Mouse (Mus musculus) ZHBTc4 (cell line): ENCODE measurements at regions not wholly inside any gene's neighbourhood (a gene's known extent, or its start where the extent isn't known, plus 50 kb on each side); places are given as distances from the start of the nearest gene placed in this dataset.

Experiments used
- DNase-seq: peaks from one replicate; pipeline ENCODE4 v3.0.0-alpha.2; 2011; ENCODE audit warnings: low read depth, low spot score

- DNase-seq = no peak
Observed at GRCm38 (mm10) chr3:38047445-38047844, 323.2 kb upstream of the Gm5148 start.

DNA sequence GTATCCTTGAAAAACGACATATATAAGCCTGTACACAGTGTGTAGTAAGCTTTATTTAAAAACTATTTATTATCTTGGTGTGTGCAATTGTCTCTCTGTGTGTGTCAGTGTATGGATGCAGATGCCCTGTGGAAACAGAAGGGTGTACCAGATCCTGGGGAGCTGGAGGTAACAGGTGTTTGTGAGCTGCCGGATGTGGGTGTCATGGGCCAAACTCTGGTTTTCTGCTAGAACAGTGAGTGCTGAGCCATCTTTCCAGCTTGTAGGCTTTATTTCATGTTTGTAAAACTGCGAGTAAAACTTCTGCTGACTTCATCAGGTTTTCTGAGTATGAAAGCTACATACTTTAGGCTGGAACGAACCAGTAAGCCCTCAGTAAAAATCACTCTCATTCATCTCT lies 322.3 kb upstream of the Gm5148 start:
- no peak for DNase-seq

DNA sequence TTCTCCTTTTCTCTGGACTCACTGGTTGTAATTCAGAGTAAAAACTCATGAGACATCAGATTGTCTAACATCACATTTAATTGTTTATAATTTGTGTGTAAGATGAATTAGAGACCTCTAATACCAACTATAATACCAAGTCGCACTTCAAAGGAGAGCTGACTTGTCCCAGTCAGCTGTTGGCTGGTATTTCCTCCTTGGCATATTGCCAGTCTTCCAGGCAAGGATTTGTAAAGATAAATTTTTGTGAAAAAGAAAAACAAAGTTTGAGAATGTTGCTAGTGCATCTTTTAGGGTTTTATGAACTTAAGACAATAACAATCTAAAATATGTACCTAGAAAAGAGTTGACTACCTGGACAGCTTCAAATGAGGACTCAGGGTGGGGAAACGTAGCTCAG lies 321.7 kb upstream of the Gm5148 start:
- no peak for DNase-seq

DNA sequence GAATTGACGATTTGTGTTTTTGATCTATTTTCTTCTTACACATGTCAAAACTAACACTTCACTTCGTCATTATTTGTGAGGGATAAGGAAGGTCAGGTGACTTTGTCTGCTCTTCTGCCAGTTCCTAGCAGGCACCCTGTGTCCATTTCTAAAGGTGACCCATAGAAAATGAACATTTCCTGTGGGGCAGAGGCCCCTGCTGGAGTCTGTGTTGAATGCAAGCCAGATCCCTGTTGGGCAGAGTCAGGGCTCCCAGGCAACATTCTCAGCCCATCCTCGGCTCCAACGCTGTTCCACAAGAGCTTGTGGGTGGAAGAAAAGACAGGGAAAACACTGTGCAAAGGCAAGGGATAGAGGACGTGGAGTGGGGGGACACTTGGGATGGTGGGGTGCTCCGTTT lies 321.2 kb upstream of the Gm5148 start:
- no peak for DNase-seq

GRCm38 (mm10) chr3:38044338-38044737 lies 320.0 kb upstream of the Gm5148 start:
- no peak for DNase-seq

- DNase-seq = peak; percentile 19
Observed at GRCm38 (mm10) chr3:38042614-38043013, 318.3 kb upstream of the Gm5148 start.

DNA sequence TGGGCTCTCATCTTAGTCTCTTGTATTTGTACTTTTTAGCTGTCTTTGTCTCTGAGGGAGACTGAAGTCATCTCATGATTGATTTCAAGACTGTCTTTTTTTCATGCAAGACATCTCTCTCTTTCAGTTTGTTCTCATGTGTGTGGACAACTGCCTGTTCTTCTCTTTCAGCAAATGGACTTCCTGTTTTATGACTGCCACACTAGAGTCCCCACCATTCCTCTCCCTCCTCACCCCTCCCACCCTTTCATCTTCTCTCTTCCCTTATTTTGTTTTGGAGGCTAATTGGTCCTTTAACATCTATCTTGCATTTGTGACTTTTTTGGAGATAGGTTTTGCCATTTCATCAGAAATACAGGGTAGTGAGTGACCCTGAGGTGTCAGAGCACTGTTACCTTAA lies 311.8 kb upstream of the Gm5148 start:
- no peak for DNase-seq

DNA sequence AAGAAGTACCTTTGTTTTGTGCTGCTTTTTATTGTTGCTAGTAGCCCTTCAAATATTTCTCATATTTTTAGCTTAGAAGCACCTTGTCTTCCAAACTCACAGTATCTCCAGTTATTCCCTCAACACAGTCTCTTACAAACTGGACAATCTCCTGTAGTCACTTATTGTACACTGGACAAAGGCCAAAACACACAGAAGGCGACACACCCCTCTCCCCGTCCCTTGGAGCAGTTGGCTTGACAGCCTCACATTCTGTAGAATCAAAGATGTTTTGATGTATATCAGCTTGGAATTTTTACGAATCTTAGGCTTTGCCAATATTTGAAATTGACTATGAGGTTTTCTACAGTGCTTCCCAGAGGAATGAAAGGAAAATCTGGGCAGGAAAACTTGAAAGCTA lies 309.8 kb upstream of the Gm5148 start:
- DNase-seq = no peak

GRCm38 (mm10) chr3:38014768-38015167 lies 290.5 kb upstream of the Gm5148 start:
- DNase-seq = no peak

DNA sequence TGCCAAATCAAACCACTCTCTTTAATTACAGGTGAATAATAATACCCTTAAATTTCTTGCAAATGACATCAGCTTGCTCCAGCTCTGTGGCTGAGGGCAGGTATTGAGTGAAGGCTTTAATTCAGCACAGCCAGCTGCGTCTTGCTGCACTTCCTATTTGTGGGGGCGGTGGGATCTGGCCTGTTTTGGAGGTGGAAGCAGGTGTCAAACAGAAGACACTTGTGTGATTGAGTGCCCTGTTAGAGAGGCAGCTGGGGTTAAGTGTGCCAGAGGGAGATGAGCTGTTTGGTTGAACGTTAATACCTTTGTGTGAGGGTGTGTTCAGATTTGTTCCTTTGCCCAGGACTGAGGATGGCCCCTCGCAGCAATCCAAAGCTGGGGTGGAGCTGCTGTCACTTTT lies 284.9 kb upstream of the Gm5148 start:
- DNase-seq = no peak

- DNase-seq = no peak
Observed at GRCm38 (mm10) chr3:38008321-38008720, 284.0 kb upstream of the Gm5148 start.

GRCm38 (mm10) chr3:38007626-38008025 lies 283.3 kb upstream of the Gm5148 start:
- DNase-seq = no peak

DNA sequence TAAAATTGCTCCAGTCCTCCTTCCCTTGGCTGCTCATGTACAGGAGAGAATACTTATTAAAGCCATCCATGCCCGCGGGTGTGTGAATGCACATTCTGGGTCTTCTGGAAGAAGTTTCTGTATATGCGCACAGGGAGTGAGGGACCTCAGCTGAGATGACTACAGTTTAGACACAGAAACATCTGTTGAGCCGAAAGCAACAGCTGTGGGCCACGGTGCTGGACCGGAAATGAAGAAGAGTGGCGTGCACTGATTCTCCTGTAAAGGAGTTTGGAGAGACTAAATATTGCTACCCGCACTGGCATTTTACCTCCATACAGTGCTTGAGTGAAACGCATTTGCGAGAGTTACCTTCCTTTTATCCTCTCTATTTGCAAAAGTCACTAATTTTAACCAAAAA lies 278.0 kb upstream of the Gm5148 start:
- no peak for DNase-seq

GRCm38 (mm10) chr3:37999779-38000178 lies 275.5 kb upstream of the Gm5148 start:
- DNase-seq = no peak

GRCm38 (mm10) chr3:37997998-37998397 lies 273.7 kb upstream of the Gm5148 start:
- DNase-seq = no peak

DNA sequence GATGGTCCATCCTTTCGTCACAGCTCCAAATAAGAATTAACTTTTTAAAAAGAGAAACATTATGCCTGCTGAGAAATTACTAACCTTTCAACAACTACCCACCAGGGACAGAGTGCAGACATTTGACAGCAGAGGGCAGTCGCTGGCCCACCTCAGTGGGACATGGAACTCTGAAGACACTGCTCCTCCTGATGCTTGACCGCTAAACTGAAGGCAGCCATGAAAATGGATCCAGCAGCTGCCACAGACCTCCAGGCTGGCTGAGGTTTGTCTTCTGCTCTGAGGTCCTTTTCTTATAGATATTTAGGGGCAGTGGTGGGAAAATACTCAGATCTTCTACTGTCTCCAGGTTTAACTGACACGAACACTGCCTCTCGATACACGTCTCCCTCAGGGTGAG lies 265.7 kb upstream of the Gm5148 start:
- no peak for DNase-seq

- no peak for DNase-seq
Observed at GRCm38 (mm10) chr3:37987775-37988505, 263.6 kb upstream of the Gm5148 start.

DNA sequence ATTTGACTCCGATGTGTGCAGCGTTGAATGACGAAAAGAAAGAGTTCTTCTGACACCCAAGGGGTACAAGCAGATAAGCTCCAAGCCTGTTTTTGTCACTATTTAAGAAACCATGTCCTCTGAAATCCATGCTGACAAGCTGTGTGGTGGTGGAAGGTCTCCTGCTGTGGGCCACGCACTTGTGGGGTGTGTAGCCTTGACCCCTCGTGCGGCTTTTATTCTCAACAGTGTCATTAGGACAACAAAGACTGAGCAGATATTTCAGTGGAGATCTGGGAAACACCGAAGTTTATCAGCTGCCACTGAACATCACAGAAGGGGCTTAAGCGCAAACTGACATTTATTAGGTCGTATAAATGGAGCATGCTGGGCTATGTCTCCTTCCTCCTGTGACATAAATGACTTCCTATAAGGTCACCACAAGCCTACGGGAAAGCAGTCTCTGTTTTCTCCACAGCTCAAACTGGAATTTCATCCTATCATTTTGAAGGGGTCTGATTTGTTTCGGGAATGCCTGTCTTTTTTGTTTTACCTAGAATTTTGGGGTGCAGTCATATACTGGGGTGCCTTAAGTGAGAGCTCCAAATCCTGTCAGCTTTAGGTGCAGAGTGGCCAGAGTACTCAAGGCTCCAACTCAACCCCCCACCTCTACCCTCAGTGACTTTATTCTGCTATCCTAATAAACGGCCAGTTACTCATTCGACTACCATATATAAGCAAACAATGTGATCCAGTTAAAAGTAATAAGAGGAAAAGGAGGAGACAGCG lies 262.9 kb upstream of the Gm5148 start:
- no peak for DNase-seq

DNA sequence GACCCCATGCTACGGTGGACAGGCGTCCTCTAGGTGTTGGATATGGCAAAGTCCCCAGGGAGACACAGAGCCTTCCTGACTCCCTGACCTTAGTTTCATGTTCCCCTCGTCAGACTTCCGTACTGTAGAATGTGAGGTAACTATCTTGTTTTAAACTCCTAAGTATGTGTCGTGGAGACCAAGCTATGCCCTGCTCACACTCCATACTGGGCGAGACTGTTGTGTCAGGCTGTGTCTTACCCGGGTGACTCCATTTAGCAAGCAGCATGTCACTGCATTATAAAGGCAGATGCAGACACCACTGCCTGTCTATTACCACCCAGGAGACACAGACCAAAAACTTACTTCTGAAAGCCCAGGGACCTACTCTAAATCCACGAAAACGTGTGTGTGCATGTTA lies 260.4 kb upstream of the Gm5148 start:
- no peak for DNase-seq

DNA sequence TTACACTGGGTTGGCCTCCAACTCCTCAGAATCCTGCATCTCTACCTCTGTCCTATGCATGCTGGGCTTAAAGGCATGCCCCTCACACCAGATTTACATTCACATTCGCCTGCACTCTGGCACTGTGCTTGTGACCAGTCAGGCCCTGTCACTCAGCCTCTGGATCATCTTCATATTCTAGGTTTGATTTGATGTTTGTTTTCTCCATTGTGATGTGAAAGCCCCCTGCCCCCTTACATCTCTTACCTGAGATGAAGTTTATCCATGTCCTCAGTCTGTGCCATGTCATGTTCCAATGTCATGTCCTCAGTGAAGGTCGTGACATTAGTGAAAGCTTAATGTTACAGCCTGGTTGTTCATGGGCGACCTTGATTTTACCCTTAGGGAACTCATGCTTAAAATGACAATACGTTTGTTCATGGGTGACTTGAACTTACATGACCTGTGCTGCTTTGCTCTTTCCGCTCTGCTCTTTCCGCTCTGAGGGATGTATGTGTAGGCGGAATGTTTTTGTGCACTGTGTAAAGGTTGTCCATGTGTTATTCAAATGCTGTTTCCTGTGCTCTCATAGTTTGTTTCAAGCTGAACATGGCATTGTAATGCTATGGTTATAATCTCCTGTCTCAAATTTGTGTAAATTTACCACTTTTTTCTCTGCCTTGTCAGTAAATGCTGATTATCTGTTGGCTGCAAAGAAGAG lies 257.3 kb upstream of the Gm5148 start:
- DNase-seq = no peak

GRCm38 (mm10) chr3:37979871-37980270 lies 255.6 kb upstream of the Gm5148 start:
- peak; percentile 46 for DNase-seq

GRCm38 (mm10) chr3:37978481-37978880 lies 254.2 kb upstream of the Gm5148 start:
- peak; percentile 38 for DNase-seq

DNA sequence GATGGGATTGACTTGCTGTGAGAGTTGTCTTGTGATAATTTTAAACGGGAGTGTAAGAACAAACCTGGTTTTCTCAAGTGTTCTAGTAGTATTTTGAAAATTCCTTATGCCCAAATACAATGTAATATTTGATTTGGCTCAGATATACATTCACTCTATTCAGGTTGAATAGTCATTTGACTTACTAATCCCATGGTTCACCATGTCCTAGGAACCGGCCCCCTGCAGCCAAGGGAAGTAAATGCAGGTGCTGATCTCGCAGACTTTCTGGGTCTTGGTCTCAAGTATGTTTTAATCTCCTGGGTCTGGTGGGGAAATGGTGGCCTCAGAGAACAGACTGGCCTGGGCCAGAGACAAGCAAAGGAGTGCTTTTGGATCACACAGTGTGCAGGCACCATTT lies 253.2 kb upstream of the Gm5148 start:
- peak; percentile 22 for DNase-seq
